ENCODE assay signal across 28 mouse cellular contexts in genomic region chr17:93535751-93536150, GRCm38 (mm10).
"Had no signal": no experiment of that assay in that cellular context is flagged by ENCODE, and none has a peak within 500 bp of the region (broad histone marks: within the 10 kb centered on the region; RNA-seq: fewer than 3 reads in every experiment).

No protein-coding gene starts in this region.

- H3K36me3 ChIP-seq: limb, embryonic 10.5 days; limb, embryonic 12.5 days; limb, embryonic 13.5 days; limb, embryonic 15.5 days; liver, embryonic 12.5 days; liver, embryonic 13.5 days; liver, embryonic 15.5 days; lung, embryonic 15.5 days; midbrain, embryonic 10.5 days; midbrain, embryonic 12.5 days; midbrain, embryonic 13.5 days; midbrain, embryonic 15.5 days had no signal

- H3K9me3 ChIP-seq: limb, embryonic 10.5 days; limb, embryonic 12.5 days; limb, embryonic 13.5 days; limb, embryonic 15.5 days; liver, embryonic 12.5 days; liver, embryonic 13.5 days; liver, embryonic 15.5 days; lung, embryonic 15.5 days; megakaryocyte, embryonic 14.5 days; midbrain, embryonic 10.5 days; midbrain, embryonic 12.5 days; midbrain, embryonic 13.5 days; midbrain, embryonic 15.5 days had no signal

- H3K27me3 ChIP-seq: limb, embryonic 12.5 days; limb, embryonic 13.5 days; limb, embryonic 15.5 days; liver, embryonic 12.5 days; liver, embryonic 13.5 days; liver, embryonic 15.5 days; lung, embryonic 15.5 days; megakaryocyte, embryonic 14.5 days; midbrain, embryonic 12.5 days; midbrain, embryonic 13.5 days; midbrain, embryonic 15.5 days had no signal

- H3K4me3 ChIP-seq: left cerebral cortex, adult 2 months; limb, embryonic 10.5 days; limb, embryonic 12.5 days; limb, embryonic 13.5 days; limb, embryonic 15.5 days; liver, embryonic 12.5 days; liver, embryonic 13.5 days; liver, embryonic 15.5 days; lung, embryonic 15.5 days; megakaryocyte, embryonic 14.5 days; midbrain, embryonic 10.5 days; midbrain, embryonic 12.5 days; midbrain, embryonic 13.5 days; midbrain, embryonic 15.5 days; myocyte had no signal

- H3K27ac ChIP-seq: left cerebral cortex, adult 2 months; limb, embryonic 10.5 days; limb, embryonic 12.5 days; limb, embryonic 13.5 days; limb, embryonic 15.5 days; liver, embryonic 12.5 days; liver, embryonic 13.5 days; liver, embryonic 14.5 days; liver, embryonic 15.5 days; lung, embryonic 15.5 days; macrophage; midbrain, embryonic 10.5 days; midbrain, embryonic 12.5 days; midbrain, embryonic 13.5 days; midbrain, embryonic 15.5 days had no signal

- H3K9ac ChIP-seq: limb, embryonic 12.5 days; limb, embryonic 13.5 days; limb, embryonic 15.5 days; liver, embryonic 12.5 days; liver, embryonic 13.5 days; liver, embryonic 14.5 days; liver, embryonic 15.5 days; liver, postnatal 0 days; lung, embryonic 14.5 days; lung, embryonic 15.5 days; midbrain, embryonic 12.5 days; midbrain, embryonic 13.5 days; midbrain, embryonic 15.5 days had no signal

- DNase-seq: left cerebral cortex, postnatal 4 days; liver; liver, embryonic 13.5 days; liver, postnatal 0 days; lung, adult 18-20 months; lung, adult 2 months; lung, embryonic 14.5 days; lung, postnatal 10 days; lung, postnatal 14 days; lung, postnatal 36 days; lung, postnatal 4 days; midbrain, embryonic 14.5 days had no signal

- H3K4me1 ChIP-seq: limb, embryonic 10.5 days; limb, embryonic 12.5 days; limb, embryonic 13.5 days; limb, embryonic 15.5 days; liver, embryonic 12.5 days; liver, embryonic 13.5 days; liver, embryonic 15.5 days; lung, embryonic 15.5 days; megakaryocyte, embryonic 14.5 days; midbrain, embryonic 10.5 days; midbrain, embryonic 12.5 days; midbrain, embryonic 13.5 days; midbrain, embryonic 15.5 days had no signal
